Mouse (Mus musculus): ENCODE data around the gene Rinl. TPM values are rescaled to one million over a fixed set of nuclear protein-coding genes. Genes with fewer than 3 reads are reported as not detected.

The Rinl gene
- polyA plus RNA-seq, 1 experiment = not detected

DNA sequence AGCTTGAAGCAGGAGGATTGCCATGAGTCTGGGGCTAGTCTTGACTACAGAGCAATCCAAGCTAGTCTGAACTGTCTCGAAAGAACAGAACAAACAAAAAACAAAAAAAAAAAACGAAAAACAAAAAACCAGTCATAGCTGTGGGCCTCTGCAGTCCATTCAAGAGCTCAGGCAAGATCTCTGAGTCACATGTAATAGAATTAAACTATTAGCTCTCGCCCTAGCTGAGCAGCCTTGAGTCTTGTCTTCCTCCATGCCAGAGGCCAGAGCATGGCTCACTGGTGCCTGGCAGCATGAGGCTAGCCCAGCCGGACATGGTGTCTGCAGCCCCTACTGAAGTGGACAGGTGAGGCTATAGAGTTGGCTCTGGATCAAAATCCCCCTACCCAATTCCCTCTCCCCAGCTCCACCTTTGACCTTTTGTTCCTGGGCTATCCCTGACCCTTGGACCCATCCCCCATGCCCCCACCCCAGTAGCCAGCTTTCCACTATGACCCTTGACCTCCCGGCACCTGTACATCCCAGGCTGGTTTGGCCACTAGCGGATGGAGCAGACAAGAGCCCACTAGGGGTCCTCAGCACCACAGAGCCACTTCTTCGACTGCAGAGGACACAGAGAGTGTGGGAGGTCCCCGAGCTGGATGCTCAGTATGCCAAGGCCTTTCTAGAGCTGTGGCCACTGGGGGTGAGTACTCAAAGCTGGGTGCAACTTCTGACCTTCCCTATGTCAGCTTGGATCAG is 1.5 kb downstream of the Rinl start:
- TF ChIP-seq CTCF (IDR thresholded peaks at IDR 0.05; ENCODE audit: insufficient read depth, low read depth, low read length) = no peak
- no peak for TF ChIP-seq POLR2A (IDR thresholded peaks at IDR 0.05; ENCODE audit: insufficient read depth, low read depth, low read length)
- WGBS = 53% methylated on average over 8 of the region's 8 CpGs

DNA sequence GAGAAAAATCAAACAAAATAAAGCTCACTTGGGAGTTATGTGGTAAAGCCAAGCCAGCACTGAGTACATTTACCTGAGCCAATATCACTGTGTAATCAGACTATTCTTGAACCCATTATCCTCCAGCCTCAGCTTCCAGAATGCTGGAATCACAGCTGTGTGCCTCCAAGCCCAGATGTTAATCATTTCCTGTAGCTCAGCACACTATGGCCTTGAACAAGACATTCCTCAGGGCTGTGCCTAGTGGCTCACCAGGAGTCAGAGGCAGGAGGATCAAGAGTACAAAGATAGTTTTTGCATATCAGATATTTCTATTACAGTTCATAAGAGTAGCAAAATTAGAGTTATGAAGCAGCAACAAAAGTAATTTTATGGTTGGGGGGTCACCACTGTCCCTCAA is 2.9 kb downstream of the Rinl start:
- H3K4me1 ChIP-seq (ENCODE audit: control insufficient read depth, insufficient read depth, low read length) = peaks cover 11% of the 10 kb centered on the region; the same call in 1 of the 2 replicates
- no peak overlapping the region for H3K27ac ChIP-seq (ENCODE audit: insufficient read depth, low read depth, low read length)
- H3K4me3 ChIP-seq (ENCODE audit: insufficient read depth, low read depth, low read length) = no peak overlapping the region
- no peak for TF ChIP-seq POLR2A (IDR thresholded peaks at IDR 0.05; ENCODE audit: insufficient read depth, low read depth, low read length)
- no peak for TF ChIP-seq CTCF (IDR thresholded peaks at IDR 0.05; ENCODE audit: insufficient read depth, low read depth, low read length)

More for the DNA sequence above, 1.5 kb downstream of the Rinl start:
- H3K4me1 ChIP-seq (ENCODE audit: control insufficient read depth, insufficient read depth, low read length) = peaks cover 5% of the 10 kb centered on the region; the same call in 1 of the 2 replicates
- H3K27ac ChIP-seq (ENCODE audit: insufficient read depth, low read depth, low read length) = no peak overlapping the region
- H3K4me3 ChIP-seq (ENCODE audit: insufficient read depth, low read depth, low read length) = no peak overlapping the region

DNA sequence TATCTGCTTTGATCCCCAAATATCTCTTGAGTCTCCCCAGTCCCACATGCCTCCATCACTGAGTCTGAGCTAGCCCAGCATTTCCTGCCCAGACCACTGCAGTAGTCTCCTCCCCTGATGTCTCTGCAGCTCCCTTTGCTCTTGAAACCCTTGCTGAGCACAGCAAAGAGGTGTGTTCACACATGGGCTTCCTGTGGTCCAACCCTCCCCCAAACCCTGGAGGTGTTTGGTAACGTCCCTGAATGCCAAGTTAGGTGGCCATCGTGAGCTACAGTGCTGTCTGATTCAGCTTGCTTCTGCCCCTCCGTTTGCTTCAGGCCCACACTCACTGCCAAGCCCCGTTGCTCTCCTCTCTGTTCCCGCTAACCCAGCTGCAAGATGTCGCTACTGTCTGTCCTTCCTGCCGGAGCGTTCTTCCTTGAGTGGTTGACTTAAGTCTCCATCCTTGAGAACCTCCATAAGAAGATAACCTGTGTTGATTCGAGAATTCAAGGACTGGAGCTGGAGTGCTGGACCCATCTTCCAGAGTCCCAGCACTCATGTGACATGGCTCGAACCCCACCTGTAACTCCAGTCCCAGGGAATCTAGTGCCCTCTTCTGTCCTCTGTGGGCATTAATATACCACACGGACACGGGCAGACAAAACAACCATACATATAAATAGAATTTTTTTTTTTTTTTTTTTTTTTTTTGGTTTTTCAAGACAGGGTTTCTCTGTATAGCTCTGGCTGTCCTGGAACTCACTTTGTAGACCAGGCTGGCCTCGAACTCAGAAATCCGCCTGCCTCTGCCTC is 3.8 kb downstream of the Rinl start:
- no peak overlapping the region for H3K4me3 ChIP-seq (ENCODE audit: insufficient read depth, low read depth, low read length)
- WGBS = 81% methylated on average over 14 of the region's 14 CpGs
- peaks cover 14% of the 10 kb centered on the region; the same call in 1 of the 2 replicates for H3K4me1 ChIP-seq (ENCODE audit: control insufficient read depth, insufficient read depth, low read length)
- H3K27ac ChIP-seq (ENCODE audit: insufficient read depth, low read depth, low read length) = no peak overlapping the region
- no peak for TF ChIP-seq POLR2A (IDR thresholded peaks at IDR 0.05; ENCODE audit: insufficient read depth, low read depth, low read length)
- no peak for TF ChIP-seq CTCF (IDR thresholded peaks at IDR 0.05; ENCODE audit: insufficient read depth, low read depth, low read length)

DNA sequence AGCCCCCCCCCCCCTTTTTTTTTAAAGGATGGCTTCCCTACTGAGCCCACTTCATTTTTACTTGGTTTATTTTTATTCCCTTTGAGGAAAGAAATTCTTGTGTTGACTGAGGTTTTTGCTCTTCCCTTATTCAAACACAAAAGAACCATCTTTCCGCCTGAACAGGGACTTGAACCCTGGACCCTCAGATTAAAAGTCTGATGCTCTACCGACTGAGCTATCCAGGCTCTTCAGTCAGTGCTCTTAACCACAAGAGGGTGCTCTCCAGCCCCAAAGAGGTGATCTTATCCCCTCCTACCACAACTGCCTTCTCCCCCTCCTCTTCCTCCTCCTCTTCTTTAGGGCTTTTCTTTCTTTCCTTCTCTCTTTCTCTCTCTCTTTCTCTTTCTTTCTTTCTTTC is 5.1 kb downstream of the Rinl start:
- peaks cover 14% of the 10 kb centered on the region; the same call in 1 of the 2 replicates for H3K4me1 ChIP-seq (ENCODE audit: control insufficient read depth, insufficient read depth, low read length)
- 48% methylated on average over 2 of the region's 2 CpGs for WGBS

DNA sequence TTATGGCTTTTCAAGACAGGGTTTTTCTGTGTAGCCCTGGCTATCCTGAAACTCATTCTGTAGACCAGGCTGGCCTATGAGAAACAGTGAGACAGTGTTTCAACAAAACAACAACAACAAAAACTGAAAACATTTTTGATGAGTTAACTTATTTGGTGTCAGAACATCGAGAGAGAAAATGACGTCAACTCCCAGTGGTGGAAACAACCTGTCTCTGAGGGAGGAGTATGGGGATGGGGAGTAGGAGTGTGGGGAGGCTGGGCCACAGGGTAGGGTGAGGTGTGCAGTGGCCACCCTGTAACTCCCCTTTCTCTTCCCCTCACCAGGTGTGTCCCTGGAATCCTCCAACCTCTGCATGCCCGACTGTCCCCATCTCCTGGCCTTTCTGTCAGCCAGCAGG is 5.7 kb downstream of the Rinl start:
- H3K4me3 ChIP-seq (ENCODE audit: insufficient read depth, low read depth, low read length) = no peak overlapping the region
- H3K27ac ChIP-seq (ENCODE audit: insufficient read depth, low read depth, low read length) = no peak overlapping the region
- H3K4me1 ChIP-seq (ENCODE audit: control insufficient read depth, insufficient read depth, low read length) = peaks cover 14% of the 10 kb centered on the region; the same call in 1 of the 2 replicates
- no peak for TF ChIP-seq CTCF (IDR thresholded peaks at IDR 0.05; ENCODE audit: insufficient read depth, low read depth, low read length)
- no peak for TF ChIP-seq POLR2A (IDR thresholded peaks at IDR 0.05; ENCODE audit: insufficient read depth, low read depth, low read length)
- WGBS = 85% methylated on average over 3 of the region's 3 CpGs

More for the DNA sequence above, 5.1 kb downstream of the Rinl start:
- TF ChIP-seq CTCF (IDR thresholded peaks at IDR 0.05; ENCODE audit: insufficient read depth, low read depth, low read length) = no peak
- no peak for TF ChIP-seq POLR2A (IDR thresholded peaks at IDR 0.05; ENCODE audit: insufficient read depth, low read depth, low read length)
- Histone ChIP-seq H3K27ac (ENCODE audit: insufficient read depth, low read depth, low read length) (no peak overlapping the region), H3K4me3 (ENCODE audit: insufficient read depth, low read depth, low read length) (no peak overlapping the region)

DNA sequence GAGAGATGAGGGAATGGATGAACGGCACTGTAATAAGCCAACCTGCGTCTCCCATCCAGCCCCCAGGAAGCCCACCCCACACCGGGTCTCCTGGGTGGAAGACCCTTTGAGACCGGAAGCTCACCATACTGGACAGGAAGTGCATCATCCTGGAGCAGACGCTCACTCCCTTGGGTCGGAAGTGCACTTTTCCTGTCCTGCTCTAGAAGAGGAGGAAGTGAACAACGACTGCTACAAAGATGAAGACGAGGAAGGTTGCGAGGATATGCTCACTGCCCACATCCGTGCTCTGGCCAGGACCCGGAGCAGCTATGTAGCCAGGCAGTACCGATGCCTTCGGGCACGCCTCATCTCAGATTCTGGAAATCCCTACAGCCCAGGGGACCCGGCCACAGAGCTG is 7.1 kb downstream of the Rinl start:
- Histone ChIP-seq H3K4me3 (ENCODE audit: insufficient read depth, low read depth, low read length) (no peak overlapping the region), H3K4me1 (ENCODE audit: control insufficient read depth, insufficient read depth, low read length) (peaks cover 10% of the 10 kb centered on the region; the same call in 1 of the 2 replicates), H3K27ac (ENCODE audit: insufficient read depth, low read depth, low read length) (no peak overlapping the region)
- TF ChIP-seq CTCF (IDR thresholded peaks at IDR 0.05; ENCODE audit: insufficient read depth, low read depth, low read length) (no peak), POLR2A (IDR thresholded peaks at IDR 0.05; ENCODE audit: insufficient read depth, low read depth, low read length) (no peak)
- WGBS = 88% methylated on average over 15 of the region's 15 CpGs

DNA sequence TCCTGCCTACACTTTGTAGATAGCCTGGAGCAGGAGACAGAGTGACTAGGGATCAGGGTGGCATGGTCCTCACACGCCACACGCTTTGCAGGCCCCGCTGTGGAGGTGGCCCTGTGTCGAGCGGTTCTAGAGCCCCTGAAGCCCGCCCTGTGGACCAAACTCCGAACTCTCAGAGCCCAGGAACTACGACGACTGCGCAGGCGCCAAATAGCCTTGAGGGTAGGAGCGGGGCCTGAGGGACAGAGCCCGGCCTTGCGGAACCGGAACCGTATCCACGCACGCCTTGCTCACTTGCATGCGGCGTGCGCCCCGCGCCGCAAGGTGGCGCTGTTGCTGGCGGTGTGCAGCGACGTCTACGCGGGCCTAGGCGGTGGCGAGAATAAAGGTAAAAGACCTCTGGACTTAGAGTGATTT is 7.8 kb downstream of the Rinl start:
- no peak overlapping the region for H3K27ac ChIP-seq (ENCODE audit: insufficient read depth, low read depth, low read length)
- 12% methylated on average over 32 of the region's 32 CpGs for WGBS
- no peak for TF ChIP-seq POLR2A (IDR thresholded peaks at IDR 0.05; ENCODE audit: insufficient read depth, low read depth, low read length)
- TF ChIP-seq CTCF (IDR thresholded peaks at IDR 0.05; ENCODE audit: insufficient read depth, low read depth, low read length) = peak; percentile 99
- H3K4me3 ChIP-seq (ENCODE audit: insufficient read depth, low read depth, low read length) = peak overlapping the region; percentile 12; the same call in 1 of the 2 replicates
- H3K4me1 ChIP-seq (ENCODE audit: control insufficient read depth, insufficient read depth, low read length) = peaks cover 10% of the 10 kb centered on the region; the same call in 1 of the 2 replicates

DNA sequence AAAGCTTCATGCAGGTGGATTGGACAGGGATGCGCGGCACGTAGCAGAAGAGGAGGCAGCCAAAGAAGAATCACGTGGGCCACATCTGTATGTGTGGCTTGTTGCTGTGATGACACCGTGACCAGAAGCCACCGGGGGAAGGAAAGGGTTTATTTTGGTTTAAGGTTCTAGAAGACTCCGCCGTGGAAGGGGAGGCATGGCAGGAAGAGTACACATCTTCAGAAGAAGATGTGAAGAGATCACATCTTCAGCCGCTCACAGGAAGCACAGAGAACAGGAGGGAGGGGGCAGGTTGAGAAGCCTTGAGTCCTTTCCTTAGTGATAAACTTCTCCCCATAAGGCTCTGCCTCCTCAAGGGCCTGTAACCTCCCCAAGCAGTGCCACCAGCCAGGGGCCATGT is 11.2 kb downstream of the Rinl start:
- WGBS = 92% methylated on average over 9 of the region's 9 CpGs
- TF ChIP-seq POLR2A (IDR thresholded peaks at IDR 0.05; ENCODE audit: insufficient read depth, low read depth, low read length) (no peak), CTCF (IDR thresholded peaks at IDR 0.05; ENCODE audit: insufficient read depth, low read depth, low read length) (no peak)
- no peak overlapping the region for H3K4me3 ChIP-seq (ENCODE audit: insufficient read depth, low read depth, low read length)
- H3K27ac ChIP-seq (ENCODE audit: insufficient read depth, low read depth, low read length) = no peak overlapping the region
- H3K4me1 ChIP-seq (ENCODE audit: control insufficient read depth, insufficient read depth, low read length) = peaks cover 19% of the 10 kb centered on the region

DNA sequence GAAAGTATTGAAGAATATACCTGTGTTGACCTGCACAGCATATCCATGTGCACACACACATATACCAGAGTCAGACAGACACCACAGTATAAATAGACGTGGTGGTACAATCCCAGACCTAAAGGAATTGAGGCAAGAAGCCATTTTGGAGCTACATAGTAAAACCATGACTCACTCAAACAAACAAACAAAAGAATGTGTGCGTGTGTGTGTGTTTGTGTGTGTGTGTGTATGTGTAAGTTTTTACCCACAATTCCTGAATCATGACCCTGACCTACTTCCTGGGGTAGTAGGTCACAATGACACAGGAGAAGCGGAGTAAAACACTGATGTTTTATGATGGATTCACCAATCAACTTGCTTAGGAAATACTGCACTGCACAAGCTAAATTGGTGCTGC is 12.7 kb downstream of the Rinl start:
- Histone ChIP-seq H3K4me3 (ENCODE audit: insufficient read depth, low read depth, low read length) (no peak overlapping the region), H3K4me1 (ENCODE audit: control insufficient read depth, insufficient read depth, low read length) (peaks cover 15% of the 10 kb centered on the region), H3K27ac (ENCODE audit: insufficient read depth, low read depth, low read length) (no peak overlapping the region)
- TF ChIP-seq POLR2A (IDR thresholded peaks at IDR 0.05; ENCODE audit: insufficient read depth, low read depth, low read length) (no peak), CTCF (IDR thresholded peaks at IDR 0.05; ENCODE audit: insufficient read depth, low read depth, low read length) (no peak)
- WGBS = 47% methylated on average over 3 of the region's 3 CpGs
